Mouse (Mus musculus) embryonic facial prominence, embryonic 12.5 days (tissue): ENCODE measurements around the gene Pfkm. TPM values are rescaled to one million over a fixed set of nuclear protein-coding genes. Genes with fewer than 3 reads are reported as not detected.
A peak's percentile ranks its signal among the peaks of the same experiment; 100 is the strongest.

Experiments
- ATAC-seq: fragments of 200-750 bp; cut with Nextera tagmentation; 2 replicates; pipeline ENCODE4 v1.8.0; 2017; ENCODE audit not compliant: insufficient number of reproducible peaks, insufficient read depth, low FRiP score, low TSS enrichment
- H3K27ac ChIP-seq: fragments of 300-500 bp; sonication (generic); 2 replicates; pipeline ENCODE4 v1.5.1; 2016; ENCODE audit warnings: mild to moderate bottlenecking
- H3K27me3 ChIP-seq: fragments of 300-500 bp; sonication (generic); 2 replicates; pipeline ENCODE4 v1.6.1; 2016; ENCODE audit warnings: mild to moderate bottlenecking, moderate library complexity
- H3K36me3 ChIP-seq: fragments of 300-500 bp; sonication (generic); 2 replicates; pipeline ENCODE4 v1.6.1; 2016; ENCODE audit warnings: mild to moderate bottlenecking
- H3K4me1 ChIP-seq: fragments of 300-500 bp; sonication (generic); 2 replicates; pipeline ENCODE4 v1.6.1; 2016
- H3K4me2 ChIP-seq: fragments of 300-500 bp; sonication (generic); replicated peaks from 2 replicates; pipeline ENCODE4 v1.6.1; 2016; ENCODE audit warnings: mild to moderate bottlenecking, moderate library complexity
- H3K4me3 ChIP-seq: fragments of 300-500 bp; sonication (generic); 2 replicates; pipeline ENCODE4 v1.5.1; 2016; ENCODE audit warnings: mild to moderate bottlenecking
- H3K9ac ChIP-seq: fragments of 300-500 bp; sonication (generic); 2 replicates; pipeline ENCODE4 v1.6.1; 2016; ENCODE audit warnings: mild to moderate bottlenecking, moderate library complexity
- H3K9me3 ChIP-seq: fragments of 300-500 bp; sonication (generic); 2 replicates; pipeline ENCODE4 v1.6.1; 2016; ENCODE audit warnings: mild to moderate bottlenecking, moderate library complexity
- WGBS: fragments of 180-500 bp; shearing (Covaris S2); methylation state at CpG from one replicate; pipeline ENCODE4 v1.1.7; 2016; 5-methylcytosine and 5-hydroxymethylcytosine counted together
- polyA plus RNA-seq: library from polyadenylated mRNA; unstranded; fragments of >200 nt; fragmentation: Nextera tagmentation; extraction: Ambion mirVana; gene quantifications from 2 replicates; pipeline ENCODE4 v1.2.1, GENCODE M21; 2016

Pfkm gene
- polyA plus RNA-seq, 1 experiment from 2014 or later, result 50.5 TPM

GRCm38 (mm10) chr15:98070376-98070775 lies 22.0 kb upstream of the Pfkm start:
- WGBS, result 86% methylated on average over 3 of the region's 3 CpGs
- no peaks in the 10 kb centered on the region for H3K27me3 ChIP-seq
- peaks cover 52% of the 10 kb centered on the region for H3K36me3 ChIP-seq
- H3K9ac ChIP-seq, result no peak overlapping the region
- no peak overlapping the region for H3K4me3 ChIP-seq
- no peaks in the 10 kb centered on the region for H3K9me3 ChIP-seq
- no peak overlapping the region for H3K4me2 ChIP-seq
- no peak overlapping the region for H3K27ac ChIP-seq
- ATAC-seq, result no peak
- H3K4me1 ChIP-seq, result no peaks in the 10 kb centered on the region

GRCm38 (mm10) chr15:98074521-98074920 lies 17.9 kb upstream of the Pfkm start:
- 93% methylated on average over 8 of the region's 8 CpGs for WGBS
- H3K36me3 ChIP-seq, result peaks cover 56% of the 10 kb centered on the region
- ATAC-seq, result no peak

GRCm38 (mm10) chr15:98075034-98075433 lies 17.4 kb upstream of the Pfkm start:
- H3K4me3 ChIP-seq, result no peak overlapping the region
- WGBS, result 87% methylated on average over 16 of the region's 16 CpGs
- H3K9ac ChIP-seq, result no peak overlapping the region
- ATAC-seq, result no peak
- no peaks in the 10 kb centered on the region for H3K9me3 ChIP-seq
- no peak overlapping the region for H3K27ac ChIP-seq
- H3K36me3 ChIP-seq, result peaks cover 52% of the 10 kb centered on the region
- H3K4me2 ChIP-seq, result no peak overlapping the region
- H3K27me3 ChIP-seq, result no peaks in the 10 kb centered on the region
- H3K4me1 ChIP-seq, result no peaks in the 10 kb centered on the region

More at GRCm38 (mm10) chr15:98074521-98074920, 17.9 kb upstream of the Pfkm start:
- H3K9me3 ChIP-seq, result no peaks in the 10 kb centered on the region
- H3K4me1 ChIP-seq, result no peaks in the 10 kb centered on the region
- no peak overlapping the region for H3K27ac ChIP-seq
- no peak overlapping the region for H3K4me3 ChIP-seq
- H3K4me2 ChIP-seq, result no peak overlapping the region
- H3K27me3 ChIP-seq, result no peaks in the 10 kb centered on the region
- H3K9ac ChIP-seq, result no peak overlapping the region

GRCm38 (mm10) chr15:98076901-98077300 lies 15.5 kb upstream of the Pfkm start:
- Histone ChIP-seq H3K27ac (no peak overlapping the region), H3K9ac (no peak overlapping the region), H3K27me3 (no peaks in the 10 kb centered on the region), H3K4me2 (no peak overlapping the region), H3K4me3 (no peak overlapping the region), H3K4me1 (no peaks in the 10 kb centered on the region), H3K36me3 (peaks cover 49% of the 10 kb centered on the region), H3K9me3 (no peaks in the 10 kb centered on the region)
- WGBS, result 92% methylated on average over 6 of the region's 6 CpGs
- ATAC-seq, result no peak

GRCm38 (mm10) chr15:98088889-98089288 lies 3.5 kb upstream of the Pfkm start:
- Histone ChIP-seq H3K4me1 (peaks cover 17% of the 10 kb centered on the region), H3K4me2 (no peak overlapping the region), H3K27me3 (no peaks in the 10 kb centered on the region), H3K4me3 (no peak overlapping the region), H3K9ac (no peak overlapping the region), H3K36me3 (peaks cover 18% of the 10 kb centered on the region), H3K9me3 (no peaks in the 10 kb centered on the region), H3K27ac (no peak overlapping the region)
- WGBS, result 83% methylated on average over 1 of the region's 1 CpGs
- no peak for ATAC-seq

GRCm38 (mm10) chr15:98089421-98090183 lies 2.8 kb upstream of the Pfkm start:
- Histone ChIP-seq H3K4me3 (no peak overlapping the region), H3K9ac (no peak overlapping the region), H3K9me3 (no peaks in the 10 kb centered on the region), H3K36me3 (peaks cover 16% of the 10 kb centered on the region), H3K27me3 (no peaks in the 10 kb centered on the region), H3K4me2 (no peak overlapping the region), H3K27ac (no peak overlapping the region), H3K4me1 (peaks cover 18% of the 10 kb centered on the region)
- 75% methylated on average over 9 of the region's 9 CpGs for WGBS
- no peak for ATAC-seq

GRCm38 (mm10) chr15:98091841-98092240 lies 548 bp upstream of the Pfkm start:
- Histone ChIP-seq H3K36me3 (peaks cover 6% of the 10 kb centered on the region; the same call in 1 of the 2 replicates), H3K4me1 (peaks cover 18% of the 10 kb centered on the region), H3K9me3 (no peaks in the 10 kb centered on the region), H3K4me3 (peak overlapping the region; percentile 89), H3K4me2 (peak overlapping the region; percentile 63), H3K27me3 (no peaks in the 10 kb centered on the region), H3K9ac (peak overlapping the region; percentile 91), H3K27ac (no peak overlapping the region)
- 36% methylated on average over 4 of the region's 4 CpGs for WGBS
- no peak for ATAC-seq

GRCm38 (mm10) chr15:98093121-98094011 lies 977 bp downstream of the Pfkm start, which contains the start of gene Senp1:
Gene Senp1 (minus strand): TSS chr15:98093744.
- WGBS, result under 1% methylated on average over 51 of the region's 58 CpGs
- peaks cover 18% of the 10 kb centered on the region for H3K4me1 ChIP-seq
- ATAC-seq, result peak; percentile 84

GRCm38 (mm10) chr15:98094905-98095304 lies 2.5 kb downstream of the Pfkm start:
- H3K4me2 ChIP-seq, result no peak overlapping the region
- 92% methylated on average over 12 of the region's 12 CpGs for WGBS
- no peaks in the 10 kb centered on the region for H3K36me3 ChIP-seq
- no peak overlapping the region for H3K9ac ChIP-seq
- H3K27ac ChIP-seq, result no peak overlapping the region
- no peaks in the 10 kb centered on the region for H3K9me3 ChIP-seq
- no peak for ATAC-seq
- no peak overlapping the region for H3K4me3 ChIP-seq
- no peaks in the 10 kb centered on the region for H3K27me3 ChIP-seq
- H3K4me1 ChIP-seq, result peaks cover 18% of the 10 kb centered on the region

More at GRCm38 (mm10) chr15:98093121-98094011, 977 bp downstream of the Pfkm start, which contains the start of gene Senp1:
- no peaks in the 10 kb centered on the region for H3K27me3 ChIP-seq
- peak within 1 kb of the TSS; percentile 96 for H3K27ac ChIP-seq
- 0 out of 2 replicates have a peak, but pooled peaks cover 3% of the 10 kb centered on the region for H3K36me3 ChIP-seq
- H3K9me3 ChIP-seq, result no peaks in the 10 kb centered on the region
- peak within 1 kb of the TSS; percentile 89 for H3K4me3 ChIP-seq
- peak within 1 kb of the TSS; percentile 63 for H3K4me2 ChIP-seq
- H3K9ac ChIP-seq, result peak within 1 kb of the TSS; percentile 91

GRCm38 (mm10) chr15:98096957-98097356 lies 4.6 kb downstream of the Pfkm start:
- Histone ChIP-seq H3K36me3 (no peaks in the 10 kb centered on the region), H3K4me3 (no peak overlapping the region), H3K4me1 (peaks cover 8% of the 10 kb centered on the region), H3K9ac (no peak overlapping the region), H3K9me3 (no peaks in the 10 kb centered on the region), H3K4me2 (no peak overlapping the region), H3K27ac (no peak overlapping the region), H3K27me3 (no peaks in the 10 kb centered on the region)
- ATAC-seq, result no peak
- 48% methylated on average over 3 of the region's 3 CpGs for WGBS

- H3K27me3 ChIP-seq, result no peaks in the 10 kb centered on the region
- H3K9me3 ChIP-seq, result no peaks in the 10 kb centered on the region
- ATAC-seq, result no peak
- no peaks in the 10 kb centered on the region for H3K36me3 ChIP-seq
- no peak overlapping the region for H3K4me2 ChIP-seq
- WGBS, result 90% methylated on average over 9 of the region's 9 CpGs
- H3K27ac ChIP-seq, result no peak overlapping the region
- no peak overlapping the region for H3K4me3 ChIP-seq
- H3K4me1 ChIP-seq, result peaks cover 5% of the 10 kb centered on the region; the same call in 1 of the 2 replicates
- no peak overlapping the region for H3K9ac ChIP-seq
These were observed 6.1 kb downstream of the Pfkm start for GRCm38 (mm10) chr15:98098519-98098918.
